In the genomic region with DNA sequence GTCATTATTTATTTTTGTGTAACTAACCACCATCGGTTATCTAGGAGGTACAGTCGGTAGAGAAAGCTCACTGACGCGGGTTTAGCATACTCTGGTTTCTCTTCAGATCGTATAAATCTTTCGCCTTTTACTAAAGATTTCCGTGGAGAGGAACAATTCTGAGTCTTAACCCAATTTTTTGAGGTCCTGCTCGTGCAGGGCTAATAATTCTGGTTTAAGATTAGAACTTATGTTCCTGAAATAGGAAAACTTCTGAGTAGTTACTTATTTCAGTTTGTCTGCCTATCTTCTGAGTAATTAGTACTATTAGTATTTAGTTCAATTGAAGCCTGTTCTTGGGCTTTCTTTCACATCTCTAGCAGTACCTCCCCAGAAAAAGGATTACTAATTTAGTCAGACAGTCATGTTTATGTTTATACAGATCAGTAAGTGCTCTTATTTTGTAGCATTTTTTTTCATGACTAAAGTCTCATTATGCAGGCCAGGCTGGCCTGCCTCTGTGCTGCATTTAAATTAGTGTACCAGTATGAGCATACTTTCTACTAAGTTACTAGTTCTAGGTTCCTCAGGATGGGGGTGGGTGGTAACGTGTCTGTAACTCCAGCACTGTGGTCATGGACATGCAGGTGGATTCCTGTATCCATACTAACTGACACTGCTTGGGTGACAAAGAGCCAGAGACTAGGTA, we compare ENCODE assay signal across 1 mouse cellular context.
A peak's percentile ranks its signal among the peaks of the same experiment; 100 is the strongest.
TF ChIP-seq lines count a peak whose summit lies in the region.

No protein-coding gene starts in this region.

TF ChIP-seq in CH12.LX, 34 proteins besides CTCF, POLR2A, EP300 and RAD21 (continued from another document):
- TF ChIP-seq ETS1 (conservative IDR thresholded peaks at IDR 0.05; ENCODE audit: low read depth, low read length), result peak; percentile 96
- no peak for TF ChIP-seq KAT2A (IDR thresholded peaks at IDR 0.05; ENCODE audit: insufficient replicate concordance, low read length)
- peak; percentile 78 for TF ChIP-seq HCFC1 (IDR thresholded peaks at IDR 0.05; ENCODE audit: low read depth, low read length)
- TF ChIP-seq E2F4 (IDR thresholded peaks at IDR 0.05; ENCODE audit: insufficient replicate concordance, low read depth, low read length), result peak; percentile 92
- peak; percentile 78; the same call in 1 of the 2 replicates for TF ChIP-seq MAFK (IDR thresholded peaks at IDR 0.05; ENCODE audit: insufficient replicate concordance, low read length)
- peak; percentile 50; the same call in 1 of the 2 replicates for TF ChIP-seq USF2 (conservative IDR thresholded peaks at IDR 0.05; ENCODE audit: low read depth, low read length)
- TF ChIP-seq NELFE (IDR thresholded peaks at IDR 0.05; ENCODE audit: low read depth, low read length), result peak; percentile 98
- TF ChIP-seq SMC3 (IDR thresholded peaks at IDR 0.05; ENCODE audit: low read depth, low read length), result peak; percentile 34
- peak; percentile 73; the same call in 1 of the 2 replicates for TF ChIP-seq SIN3A (IDR thresholded peaks at IDR 0.05; ENCODE audit: low read length)
- peak; percentile 85; the same call in 1 of the 2 replicates for TF ChIP-seq TCF12 (IDR thresholded peaks at IDR 0.05; ENCODE audit: low read depth, low read length)
- TF ChIP-seq MEF2A (IDR thresholded peaks at IDR 0.05; ENCODE audit: borderline replicate concordance, low read depth, low read length), result peak; percentile 78; the same call in 1 of the 2 replicates
- peak; percentile 70; the same call in 1 of the 2 replicates for TF ChIP-seq IRF4 (IDR thresholded peaks at IDR 0.05; ENCODE audit: low read depth, low read length)
- no peak for TF ChIP-seq ZKSCAN1 (IDR thresholded peaks at IDR 0.05; ENCODE audit: borderline replicate concordance, low read depth, low read length)
- TF ChIP-seq ZC3H11A (IDR thresholded peaks at IDR 0.05; ENCODE audit: low read depth, low read length), result no peak; the same call in 1 of the 2 replicates
TF ChIP-seq in CH12.LX: peak in this region for 24.
